Mouse (Mus musculus) G1E (cell line): ENCODE measurements at regions not wholly inside any gene's neighbourhood (a gene's known extent, or its start where the extent isn't known, plus 50 kb on each side); places are given as distances from the start of the nearest gene placed in this dataset.

Source experiments
- CTCF ChIP-seq: IDR thresholded peaks from 2 replicates; pipeline ENCODE4 v1.5.1; 2012; ENCODE audit warnings: low read depth, low read length, inconsistent platforms, mixed read lengths
- GATA1 ChIP-seq: IDR thresholded peaks from 2 replicates; pipeline ENCODE4 v1.6.1; 2012; ENCODE audit warnings: borderline replicate concordance, low read length, inconsistent platforms, mixed read lengths
- GATA2 ChIP-seq: IDR thresholded peaks from 2 replicates; pipeline ENCODE4 v1.6.1; 2012; ENCODE audit warnings: low read depth, low read length, inconsistent platforms, borderline replicate concordance
- TAL1 ChIP-seq: conservative IDR thresholded peaks from 2 replicates; pipeline ENCODE4 v1.6.1; 2012; ENCODE audit warnings: low read depth, low read length, inconsistent platforms, mixed read lengths

DNA sequence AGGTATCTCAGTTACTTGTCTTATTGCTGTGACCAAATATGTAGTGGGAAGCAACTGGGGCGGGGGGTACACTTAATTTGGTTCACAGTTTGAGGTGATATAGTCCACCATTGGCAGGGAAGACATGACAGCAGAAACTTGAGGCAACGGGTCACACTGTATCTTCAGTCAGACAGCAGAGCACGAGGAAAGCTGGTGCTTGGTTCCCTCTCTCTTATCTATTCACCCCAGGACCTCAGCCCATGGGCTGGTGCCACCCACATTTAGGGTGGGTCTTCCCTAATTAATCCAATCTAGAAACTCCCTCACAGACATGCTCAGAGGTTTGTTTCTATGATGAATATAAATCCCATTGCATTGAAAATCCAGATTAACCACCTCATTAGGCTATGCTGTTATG, 56.5 kb downstream of the Otud1 start:
- TF ChIP-seq CTCF (no peak), GATA1 (no peak), GATA2 (no peak), TAL1 (no peak)
